Mouse (Mus musculus): Measurements from ENCODE around the gene Ctcfl. TPM values are rescaled to one million over a fixed set of nuclear protein-coding genes. Genes with fewer than 3 reads are reported as not detected.

Ctcfl gene
- 0.52 TPM for polyA plus RNA-seq (2014; fragmentation: Illumina TruSeq; extraction: RNeasy Lipid Tissue Mini Kit (QIAGEN cat#74804); ENCODE audit: low read depth, low replicate concordance)

GRCm38 (mm10) chr2:173119023-173119944 is at the start of gene Ctcfl:
Ctcfl (minus strand) TSS chr2:173119525.

GRCm38 (mm10) chr2:173152436-173153151 is 33.3 kb upstream of the Ctcfl start, which contains the start of gene Pck1:
Pck1 (plus strand) TSS chr2:173153048.

Other genes with a start within 250 kb of the Ctcfl start
- gene Bmp7, start 179.2 kb downstream of the Ctcfl start, polyA plus RNA-seq (2014; fragmentation: Illumina TruSeq; extraction: RNeasy Lipid Tissue Mini Kit (QIAGEN cat#74804); ENCODE audit: low read depth, low replicate concordance), result 0.14 TPM
- gene Spo11, start 141.8 kb downstream of the Ctcfl start, polyA plus RNA-seq (2014; fragmentation: Illumina TruSeq; extraction: RNeasy Lipid Tissue Mini Kit (QIAGEN cat#74804); ENCODE audit: low read depth, low replicate concordance), result 70.5 TPM
- 69.6 TPM for gene Rae1, start 119.4 kb downstream of the Ctcfl start, polyA plus RNA-seq (2014; fragmentation: Illumina TruSeq; extraction: RNeasy Lipid Tissue Mini Kit (QIAGEN cat#74804); ENCODE audit: low read depth, low replicate concordance)
- gene Rbm38, start 99.0 kb downstream of the Ctcfl start, polyA plus RNA-seq (2014; fragmentation: Illumina TruSeq; extraction: RNeasy Lipid Tissue Mini Kit (QIAGEN cat#74804); ENCODE audit: low read depth, low replicate concordance), result 0.22 TPM
- 0.13 TPM for gene Pck1, start 33.5 kb upstream of the Ctcfl start, polyA plus RNA-seq (2014; fragmentation: Illumina TruSeq; extraction: RNeasy Lipid Tissue Mini Kit (QIAGEN cat#74804); ENCODE audit: low read depth, low replicate concordance)
- gene Zbp1, start 99.4 kb upstream of the Ctcfl start, polyA plus RNA-seq (2014; fragmentation: Illumina TruSeq; extraction: RNeasy Lipid Tissue Mini Kit (QIAGEN cat#74804); ENCODE audit: low read depth, low replicate concordance), result 0.42 TPM
- gene Pmepa1, start 157.0 kb upstream of the Ctcfl start, polyA plus RNA-seq (2014; fragmentation: Illumina TruSeq; extraction: RNeasy Lipid Tissue Mini Kit (QIAGEN cat#74804); ENCODE audit: low read depth, low replicate concordance), result 0.52 TPM

All from testis, adult 10 weeks (tissue).